Mouse (Mus musculus) liver, embryonic 14.5 days (tissue): Measurements from ENCODE around the gene Helz. TPM values are rescaled to one million over a fixed set of nuclear protein-coding genes. Genes with fewer than 3 reads are reported as not detected.
"Not testable (repeated sequence)": the region's sequence is repeated elsewhere in the genome, so short reads cannot be mapped to it uniquely, and the experiment has no call there.

Experiments used
- ATAC-seq: fragments of 200-750 bp; cut with Nextera tagmentation; 2 replicates; pipeline ENCODE4 v1.8.0; 2017; ENCODE audit warnings: moderate number of reproducible peaks, mild to moderate bottlenecking, moderate library complexity; ENCODE audit not compliant: insufficient read depth
- DNase-seq, 3 experiments: peaks; one replicate each; pipeline ENCODE4 v3.0.0-alpha.2; 2012 to 2013; ENCODE audit warnings: low read depth in 3 of 3, low spot score in 3 of 3
- H3K27ac ChIP-seq: fragments of 300-500 bp; sonication (generic); 2 replicates; pipeline ENCODE4 v1.5.1; 2014; ENCODE audit warnings: moderate library complexity, mild to moderate bottlenecking, control low read depth, inconsistent platforms
- H3K27me3 ChIP-seq: fragments of 300-500 bp; sonication (generic); 2 replicates; pipeline ENCODE4 v1.6.1; 2014; ENCODE audit warnings: mild to moderate bottlenecking, low read length, moderate library complexity; ENCODE audit not compliant: control insufficient read depth, insufficient read depth
- H3K36me3 ChIP-seq: fragments of 300-500 bp; sonication (generic); replicated peaks from 2 replicates; pipeline ENCODE4 v1.6.1; 2014; ENCODE audit warnings: low read depth; ENCODE audit not compliant: control insufficient read depth, insufficient read depth
- H3K4me1 ChIP-seq, 2 experiments: fragments of 200-500 bp in 1 of 2; fragments of 300-500 bp in 1 of 2; sonication (generic) in 1 of 2; replicated peaks; 2 replicates each; pipeline ENCODE4 v1.6.1; 2012 to 2014; ENCODE audit warnings: antibody characterized with exemption in 1 of 2, inconsistent platforms in 1 of 2, low read length in 1 of 2; ENCODE audit not compliant: control insufficient read depth in 2 of 2, insufficient read depth in 2 of 2
- H3K4me2 ChIP-seq: fragments of 300-500 bp; sonication (generic); 2 replicates; pipeline ENCODE4 v1.6.1; 2014; ENCODE audit warnings: low read depth, mild to moderate bottlenecking, control low read depth, moderate library complexity
- H3K4me3 ChIP-seq, 2 experiments: fragments of 200-500 bp in 1 of 2; fragments of 300-500 bp in 1 of 2; sonication (generic) in 1 of 2; 2 replicates each; pipeline ENCODE4 v1.5.1; 2012 to 2014; ENCODE audit warnings: low read depth in 2 of 2, low read length in 2 of 2, mild to moderate bottlenecking in 2 of 2, control low read depth in 1 of 2, inconsistent platforms in 1 of 2, moderate library complexity in 1 of 2; ENCODE audit not compliant: insufficient read depth in 1 of 2
- H3K9ac ChIP-seq: fragments of 300-500 bp; sonication (generic); replicated peaks from 2 replicates; pipeline ENCODE4 v1.6.1; 2014; ENCODE audit warnings: mild to moderate bottlenecking, control low read depth, moderate library complexity
- H3K9me3 ChIP-seq: fragments of 300-500 bp; sonication (generic); 2 replicates; pipeline ENCODE4 v1.6.1; 2016; ENCODE audit warnings: low read length, mixed read lengths; ENCODE audit not compliant: control insufficient read depth
- CTCF ChIP-seq: IDR thresholded peaks from 2 replicates; pipeline ENCODE4 v1.5.1; 2016; ENCODE audit warnings: antibody characterized with exemption, low read depth, control low read depth
- EP300 ChIP-seq: IDR thresholded peaks from 2 replicates; pipeline ENCODE4 v1.6.1; 2016; ENCODE audit warnings: antibody characterized with exemption, low read depth
- WGBS: fragments of 180-500 bp; shearing (Covaris S2); extraction: QIAGEN DNeasy Blood & Tissue Kit; methylation state at CpG from one replicate; pipeline ENCODE4 v1.1.7; 2014; ENCODE audit not compliant: insufficient replicate concordance; 5-methylcytosine and 5-hydroxymethylcytosine counted together
- polyA plus RNA-seq, 2 experiments: library from polyadenylated mRNA; depleted of rRNA in 1 of 2; stranded (reverse) in 1 of 2; unstranded in 1 of 2; fragments of >200 nt; fragmentation: Nextera tagmentation in 1 of 2; extraction: Ambion mirVana in 1 of 2; gene quantifications; 2 replicates each; pipeline versions ENCODE4 v1.2.1 to v1.2.3; 2012 to 2014

Gene Helz
- polyA plus RNA-seq, 2 experiments = 3.0 to 5.6 TPM

DNA sequence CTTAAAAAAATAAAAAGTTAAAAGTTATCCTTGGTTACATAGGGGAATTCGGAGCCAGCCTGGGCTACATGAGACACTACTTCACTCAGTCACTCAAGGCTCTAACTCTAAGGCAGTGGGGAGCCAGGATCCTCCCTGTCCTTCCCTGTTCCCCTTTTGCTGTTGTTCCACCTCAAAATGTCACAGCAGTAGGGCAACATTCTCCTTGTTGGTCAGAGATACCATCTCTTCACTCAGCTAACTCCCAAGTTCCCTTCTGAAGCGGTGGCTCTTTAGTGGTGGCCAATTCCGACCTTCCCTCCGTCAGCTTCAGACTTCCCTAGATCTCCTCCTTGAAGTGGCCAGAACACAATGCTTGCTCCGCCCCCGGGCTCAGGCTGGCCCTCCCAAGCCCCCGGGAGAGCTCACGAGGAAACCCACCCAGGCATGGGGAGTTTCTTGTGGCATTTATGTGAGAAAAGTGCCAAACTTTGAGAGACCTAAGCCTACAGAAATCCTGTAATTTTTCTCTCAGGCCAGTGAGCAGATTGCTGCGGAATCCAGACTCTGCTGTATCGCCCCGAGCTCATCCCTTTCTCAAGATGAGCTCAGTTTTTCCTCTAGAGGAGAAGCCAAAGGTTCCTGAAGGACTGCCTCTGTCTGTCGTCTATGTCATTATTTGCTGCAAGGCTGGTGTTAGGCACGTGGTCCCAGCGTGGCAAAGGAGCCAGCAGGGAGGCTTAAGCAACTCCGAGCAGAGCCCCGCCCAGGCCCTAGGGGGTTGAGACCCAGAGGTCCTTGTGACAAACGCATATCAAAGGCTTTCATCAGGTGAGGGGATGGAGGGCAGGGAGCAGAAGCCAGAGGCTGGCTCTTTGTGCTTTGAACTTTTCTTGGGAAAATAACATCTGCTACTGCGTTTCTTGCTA is 37.1 kb upstream of the Helz start:
- WGBS = 5% methylated on average over 18 of the region's 18 CpGs
- H3K9ac ChIP-seq = no peak overlapping the region

DNA sequence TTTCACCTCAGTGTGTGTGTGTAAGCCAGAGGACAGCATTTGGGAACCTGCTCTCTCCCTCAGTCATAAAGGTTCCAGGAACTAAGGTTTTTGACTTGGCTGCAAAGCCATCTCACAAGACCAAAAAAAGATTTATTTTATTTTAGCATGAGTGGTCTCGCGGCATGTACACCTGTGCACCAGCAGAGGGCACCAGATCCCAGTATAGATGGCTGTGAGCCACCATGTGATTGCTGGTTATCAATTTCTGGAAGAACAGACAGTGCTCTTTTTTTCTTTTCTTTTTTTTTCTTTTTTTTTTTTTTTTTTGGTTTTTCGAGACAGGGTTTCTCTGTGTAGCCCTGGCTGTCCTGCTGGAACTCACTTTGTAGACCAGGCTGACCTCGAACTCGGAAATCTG is 35.8 kb upstream of the Helz start:
- not testable (repeated sequence) for H3K4me2 ChIP-seq, H3K27me3 ChIP-seq, H3K27ac ChIP-seq, H3K9me3 ChIP-seq, H3K9ac ChIP-seq, H3K4me3 ChIP-seq, H3K36me3 ChIP-seq, ATAC-seq
- peak; percentile 24 to 44 (median 32) for DNase-seq
- WGBS = 41% methylated on average over 4 of the region's 5 CpGs
- peaks cover 0 to 10% of the 10 kb centered on the region in 2 experiments; a peak in 3 of 4 replicates for H3K4me1 ChIP-seq
- peak; percentile 87 for TF ChIP-seq CTCF

More for the DNA sequence above, 37.1 kb upstream of the Helz start:
- H3K27me3 ChIP-seq = no peaks in the 10 kb centered on the region
- no peak overlapping the region for H3K27ac ChIP-seq
- peak overlapping the region; percentile 18 for H3K4me2 ChIP-seq
- H3K4me3 ChIP-seq = no peak overlapping the region
- H3K36me3 ChIP-seq = no peaks in the 10 kb centered on the region
- ATAC-seq = peak; percentile 63; the same call in 1 of the 2 replicates
- H3K4me1 ChIP-seq = peaks cover 0 to 10% of the 10 kb centered on the region in 2 experiments; a peak in 3 of 4 replicates
- DNase-seq = no peak
- no peaks in the 10 kb centered on the region for H3K9me3 ChIP-seq
- TF ChIP-seq CTCF = no peak
- no peak for TF ChIP-seq EP300

DNA sequence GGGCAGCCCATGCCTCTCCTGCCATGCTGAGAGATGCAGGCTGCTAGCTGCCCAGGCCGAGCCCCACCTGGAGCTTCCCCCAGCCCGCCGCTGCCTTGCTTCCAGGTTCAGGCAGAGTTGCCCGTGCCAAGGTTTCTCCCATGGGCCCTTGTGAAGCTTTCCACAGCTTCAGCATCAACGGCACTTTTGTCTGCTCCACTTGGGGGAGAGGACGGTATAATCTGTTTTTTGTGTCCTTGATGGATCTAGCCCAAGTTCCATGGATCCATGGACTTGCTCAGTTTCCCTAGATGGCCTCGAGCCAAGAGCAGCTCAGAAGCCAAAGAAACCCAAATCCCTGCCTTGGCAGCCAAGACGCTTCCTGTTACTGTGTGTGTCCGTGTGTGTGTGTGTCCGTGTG is 34.7 kb upstream of the Helz start:
- no peaks in the 10 kb centered on the region for H3K36me3 ChIP-seq
- 69% methylated on average over 10 of the region's 10 CpGs for WGBS
- peaks cover 0 to 10% of the 10 kb centered on the region in 2 experiments; a peak in 3 of 4 replicates for H3K4me1 ChIP-seq

DNA sequence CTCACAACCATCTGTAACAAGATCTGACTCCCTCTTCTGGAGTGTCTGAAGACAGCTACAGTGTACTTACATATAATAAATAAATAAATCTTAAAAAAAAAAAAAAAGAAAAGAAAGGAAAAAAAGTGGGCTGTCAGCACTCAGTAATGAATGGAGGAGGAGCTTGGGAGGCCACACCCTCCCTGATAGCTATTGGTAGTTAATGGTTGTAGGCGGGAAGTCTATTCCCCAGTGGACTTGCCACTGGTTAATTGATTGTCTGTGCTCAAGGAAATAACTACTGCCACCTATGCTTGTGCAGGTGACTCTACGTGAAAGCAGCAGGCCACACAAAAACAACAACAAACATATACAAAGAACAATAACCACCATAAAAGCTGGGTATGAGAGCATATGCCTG is 31.3 kb upstream of the Helz start:
- no peak overlapping the region for H3K4me2 ChIP-seq
- H3K9me3 ChIP-seq = no peaks in the 10 kb centered on the region
- H3K9ac ChIP-seq = no peak overlapping the region
- WGBS = 54% methylated on average over 2 of the region's 2 CpGs
- no peak overlapping the region for H3K27ac ChIP-seq
- no peak overlapping the region for H3K4me3 ChIP-seq
- no peak for ATAC-seq
- no peaks in the 10 kb centered on the region for H3K4me1 ChIP-seq
- TF ChIP-seq EP300 = no peak
- TF ChIP-seq CTCF = no peak
- no peak for DNase-seq
- no peaks in the 10 kb centered on the region for H3K27me3 ChIP-seq
- H3K36me3 ChIP-seq = no peaks in the 10 kb centered on the region

More for the DNA sequence above, 34.7 kb upstream of the Helz start:
- no peak overlapping the region for H3K4me3 ChIP-seq
- no peak for TF ChIP-seq EP300
- TF ChIP-seq CTCF = no peak
- no peaks in the 10 kb centered on the region for H3K9me3 ChIP-seq
- H3K27me3 ChIP-seq = no peaks in the 10 kb centered on the region
- no peak overlapping the region for H3K9ac ChIP-seq
- no peak for DNase-seq
- no peak overlapping the region for H3K27ac ChIP-seq
- no peak overlapping the region for H3K4me2 ChIP-seq
- no peak for ATAC-seq

DNA sequence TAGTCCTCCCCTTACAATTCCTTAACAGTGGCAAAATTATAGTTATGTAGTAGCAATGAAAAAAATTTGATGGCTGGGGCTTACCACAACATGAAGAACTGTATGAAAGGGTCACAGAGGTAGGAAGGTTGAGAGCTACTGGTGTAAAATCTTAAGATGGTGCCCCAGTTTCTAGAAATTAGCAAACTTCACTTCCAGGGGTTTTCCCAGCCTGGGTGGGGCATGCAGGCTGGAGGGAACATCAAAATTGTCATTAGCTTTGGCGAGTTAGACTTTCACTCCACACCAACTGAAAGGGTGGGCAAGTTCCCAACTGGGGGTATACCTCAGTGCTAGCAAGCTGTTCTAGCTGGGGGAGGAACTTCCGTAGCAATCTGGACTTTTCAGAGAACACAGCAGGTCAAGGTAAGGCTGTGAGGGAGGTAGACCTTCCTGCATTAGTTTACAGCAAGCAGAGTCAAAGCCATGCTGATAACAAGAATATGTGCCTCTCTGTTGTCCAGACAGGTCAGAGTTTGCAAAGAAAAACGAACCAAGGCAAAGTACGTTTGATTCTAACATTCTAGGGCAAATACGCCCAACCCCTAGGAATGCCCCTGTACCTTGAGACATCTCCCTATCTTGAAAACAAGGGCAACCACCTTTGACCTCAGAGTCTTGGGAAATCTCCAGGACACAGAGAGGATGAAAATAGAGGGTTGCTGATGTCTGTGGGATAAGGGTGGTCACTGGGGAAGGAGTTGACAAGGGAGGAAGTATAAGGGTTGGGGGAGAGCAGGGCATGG is 28.9 kb upstream of the Helz start:
- no peaks in the 10 kb centered on the region for H3K4me1 ChIP-seq
- no peaks in the 10 kb centered on the region for H3K36me3 ChIP-seq
- DNase-seq (no peak), ATAC-seq (no peak)
- H3K4me3 ChIP-seq = no peak overlapping the region
- WGBS = 50% methylated on average over 5 of the region's 5 CpGs
- TF ChIP-seq EP300 = no peak
- TF ChIP-seq CTCF = no peak
- H3K27me3 ChIP-seq = no peaks in the 10 kb centered on the region
- no peaks in the 10 kb centered on the region for H3K9me3 ChIP-seq
- no peak overlapping the region for H3K27ac ChIP-seq
- H3K9ac ChIP-seq = no peak overlapping the region
- H3K4me2 ChIP-seq = no peak overlapping the region
